Mouse (Mus musculus) bone marrow macrophage, adult 2 months (primary cell): ENCODE results near the gene Tead1. TPM values are rescaled to one million over a fixed set of nuclear protein-coding genes. Genes with fewer than 3 reads are reported as not detected.

Source experiments
- H3K27ac ChIP-seq: 2 replicates; pipeline ENCODE4 v1.5.1; 2012; ENCODE audit warnings: low read depth, low read length; ENCODE audit not compliant: insufficient read depth
- H3K4me1 ChIP-seq: 2 replicates; pipeline ENCODE4 v1.6.1; 2012; ENCODE audit warnings: low read length; ENCODE audit not compliant: control insufficient read depth, insufficient read depth
- H3K4me3 ChIP-seq: 2 replicates; pipeline ENCODE4 v1.5.1; 2012; ENCODE audit warnings: mild to moderate bottlenecking, low read length, moderate library complexity; ENCODE audit not compliant: insufficient read depth
- CTCF ChIP-seq: IDR thresholded peaks from 2 replicates; pipeline ENCODE4 v1.5.1; 2012; ENCODE audit warnings: low read depth, mild to moderate bottlenecking, low read length, moderate library complexity
- POLR2A ChIP-seq: IDR thresholded peaks from 2 replicates; pipeline ENCODE4 v1.6.1; 2012; ENCODE audit warnings: mild to moderate bottlenecking, low read depth, low read length, borderline replicate concordance
- polyA plus RNA-seq: library from polyadenylated mRNA; stranded (reverse); fragments of >200 nt; gene quantifications from 2 replicates; pipeline ENCODE4 v1.2.4, GENCODE M21; 2012; ENCODE audit not compliant: missing spikeins, insufficient read depth, insufficient read length

Tead1 gene
- polyA plus RNA-seq, 1 experiment: 0.67 TPM

GRCm38 (mm10) chr7:112772777-112773176 lies 93.7 kb downstream of the Tead1 start:
- TF ChIP-seq CTCF (no peak), POLR2A (no peak)
- Histone ChIP-seq H3K27ac (no peak overlapping the region), H3K4me1 (no peaks in the 10 kb centered on the region), H3K4me3 (no peak overlapping the region)

- Histone ChIP-seq H3K4me3 (no peak overlapping the region), H3K27ac (no peak overlapping the region), H3K4me1 (no peaks in the 10 kb centered on the region)
- TF ChIP-seq CTCF (no peak), POLR2A (no peak)
These were observed 94.5 kb downstream of the Tead1 start for GRCm38 (mm10) chr7:112773601-112774000.

- Histone ChIP-seq H3K27ac (no peak overlapping the region), H3K4me3 (no peak overlapping the region), H3K4me1 (no peaks in the 10 kb centered on the region)
- TF ChIP-seq POLR2A (no peak), CTCF (no peak)
These were observed 96.7 kb downstream of the Tead1 start for GRCm38 (mm10) chr7:112775816-112776215.

- TF ChIP-seq CTCF: no peak
- Histone ChIP-seq H3K4me3 (no peak overlapping the region), H3K27ac (no peak overlapping the region), H3K4me1 (no peaks in the 10 kb centered on the region)
These were observed 97.6 kb downstream of the Tead1 start for GRCm38 (mm10) chr7:112776670-112777069.

- TF ChIP-seq CTCF (no peak), POLR2A (no peak)
- no peak overlapping the region for H3K4me3 ChIP-seq
- H3K4me1 ChIP-seq: no peaks in the 10 kb centered on the region
- no peak overlapping the region for H3K27ac ChIP-seq
These were observed 100.5 kb downstream of the Tead1 start for GRCm38 (mm10) chr7:112779636-112780035.

GRCm38 (mm10) chr7:112780910-112781309 lies 101.8 kb downstream of the Tead1 start:
- Histone ChIP-seq H3K4me3 (no peak overlapping the region), H3K4me1 (no peaks in the 10 kb centered on the region), H3K27ac (no peak overlapping the region)
- no peak for TF ChIP-seq POLR2A
- no peak for TF ChIP-seq CTCF

GRCm38 (mm10) chr7:112781987-112782386 lies 102.9 kb downstream of the Tead1 start:
- Histone ChIP-seq H3K4me3 (no peak overlapping the region), H3K4me1 (no peaks in the 10 kb centered on the region), H3K27ac (no peak overlapping the region)
- TF ChIP-seq CTCF: no peak
- TF ChIP-seq POLR2A: no peak

GRCm38 (mm10) chr7:112784278-112784677 lies 105.2 kb downstream of the Tead1 start:
- Histone ChIP-seq H3K4me3 (no peak overlapping the region), H3K4me1 (no peaks in the 10 kb centered on the region), H3K27ac (no peak overlapping the region)
- TF ChIP-seq POLR2A (no peak), CTCF (no peak)

GRCm38 (mm10) chr7:112785271-112785670 lies 106.2 kb downstream of the Tead1 start:
- Histone ChIP-seq H3K4me1 (no peaks in the 10 kb centered on the region), H3K27ac (no peak overlapping the region)
- TF ChIP-seq CTCF: no peak
- no peak for TF ChIP-seq POLR2A

GRCm38 (mm10) chr7:112786556-112787225 lies 107.6 kb downstream of the Tead1 start:
- TF ChIP-seq POLR2A: no peak
- TF ChIP-seq CTCF: no peak
- Histone ChIP-seq H3K4me1 (no peaks in the 10 kb centered on the region), H3K4me3 (no peak overlapping the region), H3K27ac (no peak overlapping the region)

More at GRCm38 (mm10) chr7:112785271-112785670, 106.2 kb downstream of the Tead1 start:
- H3K4me3 ChIP-seq: no peak overlapping the region
